29 mouse cellular contexts compared by ENCODE assay signal in the genomic region with DNA sequence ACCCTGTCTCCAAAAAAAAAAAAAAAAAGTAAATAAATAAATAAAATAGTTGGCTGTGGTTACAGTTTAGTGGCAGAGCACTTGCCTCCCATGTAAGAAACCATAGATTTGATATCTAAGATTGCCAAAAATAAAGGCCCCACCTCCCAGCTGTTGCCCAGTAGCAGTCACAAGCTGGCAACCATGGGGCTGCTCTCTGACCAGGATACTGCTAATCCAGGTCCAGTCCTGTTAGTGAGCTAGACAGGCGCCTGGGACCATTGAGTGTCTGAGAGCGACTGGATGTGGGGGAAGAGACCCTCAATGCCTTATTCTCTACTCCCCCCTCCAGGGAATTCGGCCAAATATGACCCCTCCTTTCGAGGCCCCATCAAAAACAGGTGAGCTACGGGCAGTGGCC. TPM values are rescaled to one million over a fixed set of nuclear protein-coding genes. Genes with fewer than 3 reads are reported as not detected.
A peak's percentile ranks its signal among the peaks of the same experiment; 100 is the strongest.
DNase-seq lines count a peak whose midpoint lies in the region; ATAC-seq and TF ChIP-seq lines count a peak whose summit lies in the region.
"Had no signal": no experiment of that assay in that cellular context is flagged by ENCODE, and none has a peak within 500 bp of the region (broad histone marks: within the 10 kb centered on the region; RNA-seq: fewer than 3 reads in every experiment).

No protein-coding gene starts in this region.

- H3K79me2 ChIP-seq in MEL (ENCODE audit: control insufficient read depth, insufficient read depth, low read length, poor library complexity): no peaks in the 10 kb centered on the region

- no peak for ATAC-seq in intestine, postnatal 0 days
- no peak for ATAC-seq in intestine, embryonic 16.5 days
- ATAC-seq: activated CD4-positive, CD25-positive, alpha-beta regulatory T cell, adult 4 months; CD4-positive, CD25-positive, alpha-beta regulatory T cell, adult 4 months; forebrain, embryonic 13.5 days; forebrain, embryonic 15.5 days; forebrain, postnatal 0 days; Patski had no signal

- H3K27ac ChIP-seq in intestine, postnatal 0 days (ENCODE audit: low read depth, low read length): no peak overlapping the region
- H3K27ac ChIP-seq in intestine, embryonic 16.5 days (ENCODE audit: low read length): no peak overlapping the region
- H3K27ac ChIP-seq in MEL (ENCODE audit: control insufficient read depth, low read depth, low read length): no peak overlapping the region
- H3K27ac ChIP-seq: embryonic facial prominence, embryonic 12.5 days; forebrain, embryonic 13.5 days; forebrain, embryonic 15.5 days had no signal

- H3K4me1 ChIP-seq in intestine, postnatal 0 days (replicated peaks; ENCODE audit: control insufficient read depth, insufficient read depth, low read length): peaks cover 3% of the 10 kb centered on the region; the same call in 1 of the 2 replicates
- peaks cover 20% of the 10 kb centered on the region; the same call in 1 of the 2 replicates for H3K4me1 ChIP-seq in intestine, embryonic 16.5 days (ENCODE audit: control insufficient read depth, insufficient read depth, low read length)
- H3K4me1 ChIP-seq in MEL (ENCODE audit: control insufficient read depth in 1 of 2, insufficient read depth in 2 of 2, low read length in 2 of 2): peaks cover 0 to 14% of the 10 kb centered on the region in 2 experiments; a peak in 2 of 4 replicates
- H3K4me1 ChIP-seq: forebrain, embryonic 13.5 days; forebrain, embryonic 15.5 days had no signal

- TF ChIP-seq EP300 in MEL (IDR thresholded peaks at IDR 0.05; ENCODE audit: low read depth in 1 of 2, low read length in 2 of 2): no peak

- H3K4me2 ChIP-seq in intestine, postnatal 0 days (replicated peaks; ENCODE audit: low read depth): peak overlapping the region; percentile 69
- no peak overlapping the region for H3K4me2 ChIP-seq in intestine, embryonic 16.5 days (ENCODE audit: low read depth, low read length)
- H3K4me2 ChIP-seq: embryonic facial prominence, embryonic 12.5 days; forebrain, embryonic 13.5 days; forebrain, embryonic 15.5 days had no signal

- no peak for TF ChIP-seq POLR2A in MEL (IDR thresholded peaks at IDR 0.05; ENCODE audit: control insufficient read depth in 1 of 2, insufficient read depth in 1 of 2, low read depth in 1 of 2, low read length in 2 of 2, poor library complexity in 1 of 2)

- H3K4me3 ChIP-seq in intestine, postnatal 0 days (ENCODE audit: low read depth, low read length): no peak overlapping the region
- H3K4me3 ChIP-seq in intestine, embryonic 16.5 days (ENCODE audit: low read length): no peak overlapping the region
- no peak overlapping the region for H3K4me3 ChIP-seq in MEL (ENCODE audit: control insufficient read depth in 1 of 2, insufficient read depth in 1 of 2, low read depth in 2 of 2, low read length in 2 of 2)
- H3K4me3 ChIP-seq: embryonic facial prominence, embryonic 12.5 days; forebrain, embryonic 13.5 days; forebrain, embryonic 15.5 days had no signal

- peak; percentile 39 for DNase-seq in 3T3-L1 (ENCODE audit: low read depth, low spot score)
- no peak for DNase-seq in MEL (ENCODE audit: low read depth, low spot score)
- peak; percentile 79 for DNase-seq in adipocyte (ENCODE audit: low spot score)
- no peak for DNase-seq in adrenal gland, postnatal 36 days
- no peak for DNase-seq in heart, adult 8-10 months (ENCODE audit: low spot score)
- DNase-seq in layer of hippocampus, adult 11-12 months (ENCODE audit: low spot score): no peak
- DNase-seq: adrenal gland, adult 2 months; adrenal gland, postnatal 10 days; adrenal gland, postnatal 25 days; B cell, adult 2 months; cerebellum, adult 11-12 months; cerebellum, adult 2 months; cerebellum, adult 9-10 months; cerebellum, postnatal 10 days; cerebellum, postnatal 25 days; forebrain, postnatal 0 days had no signal

- H3K9me3 ChIP-seq in intestine, postnatal 0 days (ENCODE audit: control insufficient read depth): no peaks in the 10 kb centered on the region
- no peaks in the 10 kb centered on the region for H3K9me3 ChIP-seq in intestine, embryonic 16.5 days (ENCODE audit: control insufficient read depth, low read length)
- no peaks in the 10 kb centered on the region for H3K9me3 ChIP-seq in MEL (replicated peaks; ENCODE audit: insufficient read depth, low read length)
- H3K9me3 ChIP-seq: embryonic facial prominence, embryonic 10.5 days; embryonic facial prominence, embryonic 12.5 days; forebrain, embryonic 13.5 days; forebrain, embryonic 15.5 days; G1E had no signal

- no peak for TF ChIP-seq RAD21 in MEL (IDR thresholded peaks at IDR 0.05; ENCODE audit: low read depth, low read length)

- H3K36me3 ChIP-seq in intestine, postnatal 0 days (ENCODE audit: control insufficient read depth, insufficient read depth): peaks cover 35% of the 10 kb centered on the region
- H3K36me3 ChIP-seq in intestine, embryonic 16.5 days (ENCODE audit: control insufficient read depth, insufficient read depth, low read length): peaks cover 12% of the 10 kb centered on the region
- H3K36me3 ChIP-seq in MEL (ENCODE audit: control insufficient read depth in 1 of 2, insufficient read depth in 2 of 2, low read length in 2 of 2): no peaks in the 10 kb centered on the region; a peak in 1 of 4 replicates

- WGBS in intestine, postnatal 0 days: 88% methylated on average over 5 of the region's 5 CpGs
- WGBS in intestine, embryonic 16.5 days: 88% methylated on average over 5 of the region's 5 CpGs

- no peak for TF ChIP-seq CTCF in intestine, postnatal 0 days (IDR thresholded peaks at IDR 0.05; ENCODE audit: low read depth)
- TF ChIP-seq CTCF in MEL (IDR thresholded peaks at IDR 0.05 in 2 of 3, conservative IDR thresholded peaks at IDR 0.05 in 1 of 3; ENCODE audit: control insufficient read depth in 1 of 3, insufficient read depth in 1 of 3, low read depth in 2 of 3, low read length in 3 of 3, poor library complexity in 1 of 3, severe bottlenecking in 1 of 3): no peak

- H3K27me3 ChIP-seq in intestine, postnatal 0 days (replicated peaks; ENCODE audit: control insufficient read depth, insufficient read depth, low read length): no peaks in the 10 kb centered on the region
- no peaks in the 10 kb centered on the region for H3K27me3 ChIP-seq in intestine, embryonic 16.5 days (replicated peaks; ENCODE audit: control insufficient read depth, insufficient read depth, low read length)
- H3K27me3 ChIP-seq in MEL (ENCODE audit: control insufficient read depth in 1 of 2, insufficient read depth in 2 of 2, low read length in 2 of 2): no peaks in the 10 kb centered on the region
- H3K27me3 ChIP-seq: CH12.LX; embryonic facial prominence, embryonic 12.5 days; forebrain, embryonic 13.5 days; forebrain, embryonic 15.5 days; Patski had no signal

- no peak overlapping the region; the same call in 1 of the 2 replicates for H3K9ac ChIP-seq in intestine, postnatal 0 days (ENCODE audit: low read depth, low read length)
- H3K9ac ChIP-seq in intestine, embryonic 16.5 days (ENCODE audit: low read depth, low read length): no peak overlapping the region
- H3K9ac ChIP-seq in MEL (ENCODE audit: control insufficient read depth, low read depth, low read length, poor library complexity, severe bottlenecking): no peak overlapping the region
- H3K9ac ChIP-seq: embryonic facial prominence, embryonic 12.5 days; forebrain, embryonic 13.5 days; forebrain, embryonic 15.5 days; forebrain, postnatal 0 days had no signal

RNA-seq across cellular contexts. Expression of a gene that starts 2.0 kb away (rescaled TPM):
- 119 and 128 TPM in 2 replicates for polyA plus RNA-seq in intestine, postnatal 0 days (2015; fragmentation: Nextera tagmentation; extraction: Ambion mirVana)
- 108 and 134 TPM in 2 replicates for polyA plus RNA-seq in intestine, embryonic 16.5 days (2015; fragmentation: Nextera tagmentation; extraction: Ambion mirVana)
- 0.12 TPM in 1 of 2 replicates, not detected in the other for total RNA-seq in MEL (2012; rRNA removed)
- polyA plus RNA-seq in MEL (2012; ENCODE audit: insufficient read depth in 1 of 2, insufficient read length in 2 of 2, low read depth in 1 of 2, low replicate concordance in 2 of 2, missing spikeins in 1 of 2): under 1 TPM in 1 of 2 experiments, not detected in 1; 0.06 TPM
- 1 to 10 TPM in 1 of 2 experiments, under 1 TPM in 1; 0.83 to 1.7 TPM for total RNA-seq in adrenal gland, postnatal 36 days (2021)
- total RNA-seq in heart, adult 8-10 months (2022): not detected
- total RNA-seq: forebrain, postnatal 0 days; G1E had no signal
- polyA plus RNA-seq: activated CD4-positive, CD25-positive, alpha-beta regulatory T cell, adult 4 months; CD4-positive, CD25-positive, alpha-beta regulatory T cell, adult 4 months; embryonic facial prominence, embryonic 12.5 days; forebrain, embryonic 11.5 days; forebrain, embryonic 13.5 days; forebrain, embryonic 15.5 days; forebrain, postnatal 0 days; G1E had no signal

RNA-seq across cellular contexts. Expression of a gene that starts 14.7 kb away (rescaled TPM):
- polyA plus RNA-seq in intestine, postnatal 0 days (2015; fragmentation: Nextera tagmentation; extraction: Ambion mirVana): 522 and 580 TPM in 2 replicates
- polyA plus RNA-seq in intestine, embryonic 16.5 days (2015; fragmentation: Nextera tagmentation; extraction: Ambion mirVana): 226 and 301 TPM in 2 replicates
- total RNA-seq in MEL (2012; rRNA removed): 6.5 and 7.0 TPM in 2 replicates
- polyA plus RNA-seq in MEL (2012; ENCODE audit: insufficient read depth in 1 of 2, insufficient read length in 2 of 2, low read depth in 1 of 2, low replicate concordance in 2 of 2, missing spikeins in 1 of 2): 1 to 10 TPM in 1 of 2 experiments, not detected in 1; 7.9 TPM
- total RNA-seq in adrenal gland, postnatal 36 days (2021): 10 to 100 TPM; 25.4 to 27.4 TPM
- 10 to 100 TPM; 13.0 to 16.1 (median 14.4) TPM for total RNA-seq in heart, adult 8-10 months (2022)

RNA-seq across cellular contexts. Expression of a gene that starts 18.0 kb away (rescaled TPM):
- polyA plus RNA-seq in intestine, postnatal 0 days (2015; fragmentation: Nextera tagmentation; extraction: Ambion mirVana): 35.8 and 40.3 TPM in 2 replicates
- polyA plus RNA-seq in intestine, embryonic 16.5 days (2015; fragmentation: Nextera tagmentation; extraction: Ambion mirVana): 59.8 and 61.9 TPM in 2 replicates
- total RNA-seq in MEL (2012; rRNA removed): 66.6 and 67.4 TPM in 2 replicates
- polyA plus RNA-seq in MEL (2012; ENCODE audit: insufficient read depth in 1 of 2, insufficient read length in 2 of 2, low read depth in 1 of 2, low replicate concordance in 2 of 2, missing spikeins in 1 of 2): 100 to 1,000 TPM in 1 of 2 experiments, not detected in 1; 113 TPM
- total RNA-seq in adrenal gland, postnatal 36 days (2021): 100 to 1,000 TPM; 124 to 143 TPM
- total RNA-seq in heart, adult 8-10 months (2022): 10 to 100 TPM; 41.5 to 45.8 (median 42.4) TPM

RNA-seq across cellular contexts. Expression of a gene that starts 18.3 kb away (rescaled TPM):
- 60.3 and 66.2 TPM in 2 replicates for polyA plus RNA-seq in intestine, postnatal 0 days (2015; fragmentation: Nextera tagmentation; extraction: Ambion mirVana)
- 26.5 and 36.0 TPM in 2 replicates for polyA plus RNA-seq in intestine, embryonic 16.5 days (2015; fragmentation: Nextera tagmentation; extraction: Ambion mirVana)
- 1.6 and 2.2 TPM in 2 replicates for total RNA-seq in MEL (2012; rRNA removed)
- polyA plus RNA-seq in MEL (2012; ENCODE audit: insufficient read depth in 1 of 2, insufficient read length in 2 of 2, low read depth in 1 of 2, low replicate concordance in 2 of 2, missing spikeins in 1 of 2): 1 to 10 TPM in 1 of 2 experiments, not detected in 1; 9.4 TPM
- total RNA-seq in adrenal gland, postnatal 36 days (2021): 100 to 1,000 TPM in 1 of 2 experiments, 10 to 100 TPM in 1; 85.2 to 119 TPM
- 1 to 10 TPM; 1.8 to 4.1 (median 3.0) TPM for total RNA-seq in heart, adult 8-10 months (2022)

RNA-seq across cellular contexts. Expression of a gene that starts 34.5 kb away (rescaled TPM):
- polyA plus RNA-seq in intestine, postnatal 0 days (2015; fragmentation: Nextera tagmentation; extraction: Ambion mirVana): not detected in 2 replicates
- polyA plus RNA-seq in intestine, embryonic 16.5 days (2015; fragmentation: Nextera tagmentation; extraction: Ambion mirVana): not detected in 2 replicates
- total RNA-seq in MEL (2012; rRNA removed): not detected in 2 replicates
- polyA plus RNA-seq in MEL (2012; ENCODE audit: insufficient read depth in 1 of 2, insufficient read length in 2 of 2, low read depth in 1 of 2, low replicate concordance in 2 of 2, missing spikeins in 1 of 2): under 1 TPM in 1 of 2 experiments, not detected in 1; 0.03 TPM
- not detected for total RNA-seq in adrenal gland, postnatal 36 days (2021)
- not detected for total RNA-seq in heart, adult 8-10 months (2022)
- total RNA-seq: adrenal gland, adult 2 months; adrenal gland, postnatal 25 days; CH12.LX; forebrain, postnatal 0 days; G1E had no signal
- polyA plus RNA-seq: activated CD4-positive, CD25-positive, alpha-beta regulatory T cell, adult 4 months; CD4-positive, CD25-positive, alpha-beta regulatory T cell, adult 4 months; embryonic facial prominence, embryonic 10.5 days; embryonic facial prominence, embryonic 14.5 days; forebrain, embryonic 11.5 days; forebrain, embryonic 13.5 days; forebrain, embryonic 15.5 days; forebrain, postnatal 0 days; G1E; Patski had no signal

Comparison
In these comparisons a context has a peak if more than half of its experiments do, and no peak if none do; other contexts are left out.
1. DNase-seq: peak in 3T3-L1 (single experiment) and adipocyte (single experiment); none in MEL (single experiment), adrenal gland, postnatal 36 days (0 of 2), heart, adult 8-10 months (single experiment) and layer of hippocampus, adult 11-12 months (single experiment).